Mouse (Mus musculus): ENCODE measurements around the gene Daam2. TPM values are rescaled to one million over a fixed set of nuclear protein-coding genes. Genes with fewer than 3 reads are reported as not detected.

Gene Daam2
- polyA plus RNA-seq, 1 experiment, result not detected

DNA sequence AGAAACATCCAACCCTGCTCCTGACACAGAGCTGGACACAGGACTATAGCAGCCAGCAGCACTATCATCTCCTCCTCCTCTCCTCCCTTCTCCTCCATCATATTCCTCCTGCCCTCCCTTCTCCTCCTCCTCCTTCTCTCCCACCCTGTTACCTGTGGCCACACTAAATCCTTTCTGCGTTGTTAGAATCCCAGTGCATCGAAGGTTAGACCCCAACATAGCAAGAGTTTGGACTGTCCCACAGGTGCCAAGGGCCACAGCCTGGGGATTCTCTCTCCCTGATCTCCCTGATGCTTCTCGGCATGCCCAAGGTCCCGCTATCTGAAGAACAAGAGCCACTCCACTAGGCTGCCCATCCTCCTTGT lies 745 bp downstream of the Daam2 start:
- Histone ChIP-seq H3K36me3 (ENCODE audit: control insufficient read depth) (no peaks in the 10 kb centered on the region), H3K4me3 (replicated peaks) (no peak overlapping the region), H3K9me3 (ENCODE audit: control insufficient read depth, low read length) (no peaks in the 10 kb centered on the region), H3K27me3 (ENCODE audit: control insufficient read depth) (peaks cover 32% of the 10 kb centered on the region), H3K4me1 (ENCODE audit: control insufficient read depth) (no peaks in the 10 kb centered on the region)
- TF ChIP-seq TAL1 (IDR thresholded peaks at IDR 0.05; ENCODE audit: low read length), result no peak
- no peak for TF ChIP-seq GATA1 (IDR thresholded peaks at IDR 0.05; ENCODE audit: low read length)

DNA sequence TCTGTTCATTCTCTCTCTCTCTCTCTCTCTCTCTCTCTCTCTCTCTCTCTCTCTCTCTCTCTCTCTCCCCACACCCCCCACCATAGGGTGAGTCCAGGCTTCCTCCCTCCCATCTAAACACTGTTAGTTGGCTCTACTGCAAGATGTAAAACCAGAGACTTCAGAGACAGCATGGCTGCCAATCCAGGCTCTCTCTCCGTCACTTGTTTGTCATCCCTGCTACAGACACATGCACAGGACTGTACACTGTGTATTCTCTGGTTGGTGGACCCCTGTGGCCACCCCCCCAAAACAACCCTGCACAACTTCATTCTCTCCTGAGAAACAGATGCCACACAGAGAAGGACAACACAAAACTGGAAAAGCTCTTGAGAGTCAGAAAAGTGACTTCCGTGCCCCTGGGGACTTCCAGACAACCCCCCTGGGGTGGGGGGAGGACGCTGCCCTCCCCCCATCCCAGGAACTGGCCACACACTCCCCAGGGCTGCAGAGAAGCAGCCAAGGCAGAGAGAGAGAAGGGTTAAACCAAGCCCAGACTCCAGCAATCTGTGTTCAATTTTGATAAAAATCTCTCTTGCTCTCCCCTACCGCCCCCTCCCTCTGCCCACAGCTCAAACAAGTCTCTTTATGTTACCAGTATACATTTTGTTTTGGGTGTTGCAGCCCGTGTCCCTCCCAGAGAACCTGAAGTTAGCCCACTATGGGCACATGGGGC lies 1.3 kb downstream of the Daam2 start:
- Histone ChIP-seq H3K4me1 (ENCODE audit: control insufficient read depth) (no peaks in the 10 kb centered on the region), H3K27me3 (ENCODE audit: control insufficient read depth) (peaks cover 32% of the 10 kb centered on the region), H3K36me3 (ENCODE audit: control insufficient read depth) (no peaks in the 10 kb centered on the region), H3K9me3 (ENCODE audit: control insufficient read depth, low read length) (no peaks in the 10 kb centered on the region), H3K4me3 (replicated peaks) (no peak overlapping the region)
- TF ChIP-seq TAL1 (IDR thresholded peaks at IDR 0.05; ENCODE audit: low read length) (no peak), GATA1 (IDR thresholded peaks at IDR 0.05; ENCODE audit: low read length) (no peak)

DNA sequence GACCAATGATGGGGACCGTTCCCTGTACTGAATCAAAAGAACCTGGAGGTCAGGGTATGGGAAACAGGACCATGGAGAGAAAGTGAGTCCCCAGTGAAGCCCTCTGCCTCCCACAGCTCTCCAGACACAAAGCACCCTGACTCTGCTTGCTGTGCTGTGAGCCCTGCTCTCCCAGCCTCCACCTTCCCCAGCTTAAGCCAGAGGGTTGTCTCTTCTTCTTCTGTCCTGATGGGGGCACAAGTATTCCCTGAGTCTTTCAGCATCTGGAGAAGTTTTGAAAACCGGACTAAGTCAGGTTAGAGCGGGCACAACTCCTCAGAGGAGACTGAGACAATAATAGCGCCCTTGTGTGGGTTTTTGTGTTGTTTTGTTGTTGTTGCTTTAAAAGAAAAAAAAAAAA lies 2.2 kb downstream of the Daam2 start:
- Histone ChIP-seq H3K9me3 (ENCODE audit: control insufficient read depth, low read length) (no peaks in the 10 kb centered on the region), H3K27me3 (ENCODE audit: control insufficient read depth) (peaks cover 32% of the 10 kb centered on the region), H3K36me3 (ENCODE audit: control insufficient read depth) (no peaks in the 10 kb centered on the region), H3K4me1 (ENCODE audit: control insufficient read depth) (no peaks in the 10 kb centered on the region), H3K4me3 (replicated peaks) (no peak overlapping the region)
- TF ChIP-seq GATA1 (IDR thresholded peaks at IDR 0.05; ENCODE audit: low read length) (no peak), TAL1 (IDR thresholded peaks at IDR 0.05; ENCODE audit: low read length) (no peak)

DNA sequence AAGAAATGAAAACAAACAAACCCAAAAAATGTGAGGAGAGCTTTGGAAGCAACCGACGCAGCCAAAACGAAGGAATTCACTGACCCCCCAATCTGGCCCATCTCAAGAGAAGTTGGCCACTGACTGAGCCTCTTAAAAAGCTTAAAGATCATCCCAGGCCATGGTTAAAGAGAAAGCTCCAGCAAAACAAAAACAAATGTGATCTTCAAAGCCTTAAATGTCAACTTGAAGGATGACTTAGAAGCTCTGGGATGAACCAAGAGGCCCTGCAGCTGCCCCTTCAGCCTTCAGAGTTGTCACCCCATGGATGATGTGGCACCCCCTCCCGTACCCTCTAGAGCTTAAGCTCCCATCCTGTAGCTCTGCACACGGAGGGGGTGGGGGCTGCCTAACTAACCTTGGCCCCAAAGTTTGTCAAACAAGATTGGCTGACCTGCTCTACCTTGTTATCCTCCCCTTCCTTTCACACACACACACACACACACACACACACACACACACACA lies 4.3 kb downstream of the Daam2 start:
- Histone ChIP-seq H3K4me3 (replicated peaks) (no peak overlapping the region), H3K4me1 (ENCODE audit: control insufficient read depth) (no peaks in the 10 kb centered on the region), H3K27me3 (ENCODE audit: control insufficient read depth) (peaks cover 22% of the 10 kb centered on the region), H3K36me3 (ENCODE audit: control insufficient read depth) (no peaks in the 10 kb centered on the region), H3K9me3 (ENCODE audit: control insufficient read depth, low read length) (no peaks in the 10 kb centered on the region)
- TF ChIP-seq GATA1 (IDR thresholded peaks at IDR 0.05; ENCODE audit: low read length) (no peak), TAL1 (IDR thresholded peaks at IDR 0.05; ENCODE audit: low read length) (no peak)

DNA sequence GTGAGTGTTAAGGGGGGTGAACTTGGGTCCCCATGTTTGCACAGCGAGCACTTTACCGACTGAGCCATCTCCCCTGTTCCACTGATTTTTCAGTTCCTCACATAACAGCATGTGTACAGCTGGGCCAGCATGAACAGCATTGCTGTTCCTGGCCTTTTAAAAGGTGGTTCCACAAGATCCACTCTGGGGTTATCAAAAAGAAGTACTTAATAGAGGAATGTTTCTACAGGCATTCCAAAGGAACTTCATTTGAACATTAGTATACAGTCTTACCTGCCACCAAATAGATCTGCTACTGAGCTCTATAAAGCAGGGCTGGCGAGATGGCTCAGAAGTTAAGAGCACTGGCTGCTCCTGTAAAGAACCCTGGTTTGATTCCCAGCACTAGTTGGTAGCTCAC lies 8.0 kb downstream of the Daam2 start:
- Histone ChIP-seq H3K4me3 (replicated peaks) (no peak overlapping the region), H3K9me3 (ENCODE audit: control insufficient read depth, low read length) (no peaks in the 10 kb centered on the region), H3K36me3 (ENCODE audit: control insufficient read depth) (no peaks in the 10 kb centered on the region), H3K4me1 (ENCODE audit: control insufficient read depth) (no peaks in the 10 kb centered on the region), H3K27me3 (ENCODE audit: control insufficient read depth) (no peaks in the 10 kb centered on the region)
- TF ChIP-seq TAL1 (IDR thresholded peaks at IDR 0.05; ENCODE audit: low read length) (no peak), GATA1 (IDR thresholded peaks at IDR 0.05; ENCODE audit: low read length) (no peak)

DNA sequence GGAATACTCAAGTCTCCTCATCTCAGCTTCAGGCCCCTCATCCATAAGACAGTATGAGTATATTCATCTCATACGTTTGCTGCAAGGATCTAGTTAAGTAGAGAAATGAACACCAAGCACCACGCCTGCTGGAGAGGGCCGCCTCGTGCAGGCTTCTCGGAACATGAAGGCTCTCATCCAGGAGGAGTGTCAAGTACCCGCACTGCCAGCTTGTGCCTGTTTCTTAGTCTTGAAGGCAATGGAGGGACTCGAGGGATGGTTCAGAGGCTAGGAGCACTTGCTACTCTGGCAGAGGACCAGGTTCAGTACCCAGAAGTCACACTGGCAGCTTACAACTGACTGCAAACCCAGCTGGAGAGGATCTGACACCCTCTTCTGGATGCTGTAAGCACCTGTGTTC lies 12.2 kb downstream of the Daam2 start:
- no peak for TF ChIP-seq TAL1 (IDR thresholded peaks at IDR 0.05; ENCODE audit: low read length)
- TF ChIP-seq GATA1 (IDR thresholded peaks at IDR 0.05; ENCODE audit: low read length), result no peak
- no peaks in the 10 kb centered on the region for H3K9me3 ChIP-seq (ENCODE audit: control insufficient read depth, low read length)

DNA sequence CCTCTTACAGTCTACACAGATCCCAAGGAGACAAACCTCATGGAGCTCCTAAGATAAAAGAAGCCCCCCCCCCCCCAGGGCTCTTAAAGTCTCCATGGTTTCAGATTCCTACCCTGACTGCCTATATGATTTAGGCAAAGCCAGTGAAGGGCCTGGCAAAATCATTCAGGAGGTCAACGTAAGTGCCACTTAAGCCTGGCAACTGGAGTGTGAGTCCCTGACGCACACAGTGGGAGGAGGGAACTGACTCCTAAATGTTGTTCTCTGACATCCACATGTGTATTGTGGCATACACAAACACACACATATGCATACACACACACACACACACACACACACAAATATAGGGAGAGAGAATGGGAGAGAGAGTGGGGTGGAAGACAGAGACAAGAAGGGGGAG lies 12.7 kb downstream of the Daam2 start:
- no peaks in the 10 kb centered on the region for H3K36me3 ChIP-seq (ENCODE audit: control insufficient read depth)
- no peak for TF ChIP-seq TAL1 (IDR thresholded peaks at IDR 0.05; ENCODE audit: low read length)
- TF ChIP-seq GATA1 (IDR thresholded peaks at IDR 0.05; ENCODE audit: low read length), result no peak
- no peaks in the 10 kb centered on the region for H3K9me3 ChIP-seq (ENCODE audit: control insufficient read depth, low read length)
- no peaks in the 10 kb centered on the region for H3K27me3 ChIP-seq (ENCODE audit: control insufficient read depth)
- no peak overlapping the region for H3K4me3 ChIP-seq (replicated peaks)
- no peaks in the 10 kb centered on the region for H3K4me1 ChIP-seq (ENCODE audit: control insufficient read depth)

More for the DNA sequence above, 12.2 kb downstream of the Daam2 start:
- no peaks in the 10 kb centered on the region for H3K27me3 ChIP-seq (ENCODE audit: control insufficient read depth)
- H3K4me3 ChIP-seq (replicated peaks), result no peak overlapping the region
- H3K36me3 ChIP-seq (ENCODE audit: control insufficient read depth), result no peaks in the 10 kb centered on the region
- H3K4me1 ChIP-seq (ENCODE audit: control insufficient read depth), result no peaks in the 10 kb centered on the region

DNA sequence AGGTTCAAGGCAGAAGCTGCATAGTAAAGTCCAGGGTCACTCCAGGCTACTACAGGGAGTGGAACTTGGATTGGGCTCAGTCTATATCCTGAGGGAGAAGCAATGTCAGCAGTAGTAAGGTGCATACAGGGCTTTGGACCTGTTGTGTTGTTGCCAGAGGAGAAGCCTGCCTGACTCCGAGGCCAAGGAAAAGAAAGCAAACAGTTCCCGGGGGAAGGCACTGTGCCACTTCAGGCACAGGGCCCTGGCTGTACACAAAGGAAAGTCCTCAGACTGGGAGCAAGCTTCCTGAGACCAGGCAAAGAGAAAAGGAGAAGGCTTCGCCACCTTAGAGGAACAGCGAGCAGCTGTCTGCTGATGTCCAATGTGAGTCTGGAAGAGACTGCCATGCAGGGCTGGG lies 18.1 kb downstream of the Daam2 start:
- TF ChIP-seq GATA1 (IDR thresholded peaks at IDR 0.05; ENCODE audit: low read length) (no peak), TAL1 (IDR thresholded peaks at IDR 0.05; ENCODE audit: low read length) (no peak)
- Histone ChIP-seq H3K36me3 (ENCODE audit: control insufficient read depth) (no peaks in the 10 kb centered on the region), H3K4me3 (replicated peaks) (no peak overlapping the region), H3K9me3 (ENCODE audit: control insufficient read depth, low read length) (no peaks in the 10 kb centered on the region), H3K4me1 (ENCODE audit: control insufficient read depth) (no peaks in the 10 kb centered on the region), H3K27me3 (ENCODE audit: control insufficient read depth) (no peaks in the 10 kb centered on the region)

DNA sequence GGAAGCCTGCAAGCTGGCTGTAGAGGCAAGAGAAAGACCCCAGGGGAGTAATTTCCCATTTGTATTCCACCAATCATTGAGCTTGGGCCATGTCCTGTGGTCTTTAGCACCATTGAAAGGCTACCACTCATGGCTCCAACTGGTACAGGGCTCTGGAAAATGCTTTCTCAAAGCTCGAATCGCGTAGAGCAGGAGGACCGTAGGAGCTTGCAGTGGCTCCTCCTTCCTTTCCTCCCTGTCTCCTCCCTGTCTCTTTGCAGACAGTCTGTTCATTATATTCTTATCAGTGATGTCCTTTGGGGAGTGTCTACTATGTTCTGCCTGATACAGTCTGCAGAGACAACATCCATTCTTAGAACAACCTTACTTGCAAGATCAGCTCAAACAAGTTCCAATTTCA lies 18.7 kb downstream of the Daam2 start:
- no peaks in the 10 kb centered on the region for H3K9me3 ChIP-seq (ENCODE audit: control insufficient read depth, low read length)
- H3K27me3 ChIP-seq (ENCODE audit: control insufficient read depth), result no peaks in the 10 kb centered on the region
- H3K4me1 ChIP-seq (ENCODE audit: control insufficient read depth), result no peaks in the 10 kb centered on the region
- no peaks in the 10 kb centered on the region for H3K36me3 ChIP-seq (ENCODE audit: control insufficient read depth)
- TF ChIP-seq GATA1 (IDR thresholded peaks at IDR 0.05; ENCODE audit: low read length) (no peak), TAL1 (IDR thresholded peaks at IDR 0.05; ENCODE audit: low read length) (no peak)
- no peak overlapping the region for H3K4me3 ChIP-seq (replicated peaks)

DNA sequence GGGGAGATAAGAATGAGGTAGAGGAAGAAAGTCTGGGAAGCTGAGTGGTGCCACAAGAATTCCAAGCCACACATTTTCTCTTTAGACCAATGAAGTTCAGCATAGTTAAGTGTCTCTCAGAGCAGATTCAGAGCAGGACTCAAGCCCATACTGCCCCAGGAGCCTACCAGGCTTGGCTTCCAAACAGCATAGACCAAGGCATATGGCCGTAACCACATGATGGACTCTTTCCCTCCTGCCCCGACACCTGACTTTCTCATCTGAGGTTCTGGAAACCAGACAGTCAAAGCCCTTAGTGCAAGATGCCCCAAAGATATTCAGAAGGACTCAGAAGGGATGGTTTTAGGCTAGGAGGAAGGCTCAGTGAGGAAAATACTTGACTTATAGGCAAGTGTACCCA lies 19.6 kb downstream of the Daam2 start:
- Histone ChIP-seq H3K4me1 (ENCODE audit: control insufficient read depth) (no peaks in the 10 kb centered on the region), H3K9me3 (ENCODE audit: control insufficient read depth, low read length) (peaks cover 2% of the 10 kb centered on the region; the same call in 1 of the 2 replicates), H3K36me3 (ENCODE audit: control insufficient read depth) (no peaks in the 10 kb centered on the region), H3K27me3 (ENCODE audit: control insufficient read depth) (no peaks in the 10 kb centered on the region), H3K4me3 (replicated peaks) (no peak overlapping the region)
- TF ChIP-seq TAL1 (IDR thresholded peaks at IDR 0.05; ENCODE audit: low read length) (no peak), GATA1 (IDR thresholded peaks at IDR 0.05; ENCODE audit: low read length) (no peak)
